Mouse (Mus musculus): Measurements from ENCODE around the gene Efcab2. TPM values are rescaled to one million over a fixed set of nuclear protein-coding genes. Genes with fewer than 3 reads are reported as not detected.

Efcab2 gene
- total and polyA plus RNA-seq, 2 experiments from 2014 or later, result 7.0 to 8.6 TPM

DNA sequence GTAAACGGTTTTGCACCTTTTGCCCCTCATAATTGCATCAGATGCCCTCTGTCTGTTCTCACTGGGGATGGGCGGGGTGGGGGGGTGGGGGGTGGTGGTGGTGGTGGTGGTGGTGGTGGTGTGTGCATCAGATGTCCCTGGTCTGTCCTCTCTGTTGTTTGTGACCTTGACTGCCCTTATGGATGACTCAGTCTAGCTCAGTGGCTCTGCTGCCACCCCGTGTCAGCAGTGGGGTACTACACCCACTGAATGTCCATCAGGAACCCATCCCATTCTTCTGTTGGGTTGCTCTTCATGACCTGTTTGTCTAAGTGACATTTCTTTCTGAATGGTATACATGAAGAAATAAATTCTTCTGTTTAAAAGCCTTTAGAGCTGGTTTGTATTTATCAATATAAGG, 43.3 kb downstream of the Efcab2 start:
- ATAC-seq (peak; percentile 72), DNase-seq (peak; percentile 75)
- Histone ChIP-seq H3K4me2 (ENCODE audit: low read depth) (no peak overlapping the region), H3K36me3 (ENCODE audit: insufficient read depth) (no peaks in the 10 kb centered on the region), H3K9me3 (ENCODE audit: low read length) (no peaks in the 10 kb centered on the region), H3K27ac (ENCODE audit: low read depth, low read length) (no peak overlapping the region), H3K27me3 (ENCODE audit: insufficient read depth, low read length) (no peaks in the 10 kb centered on the region), H3K9ac (no peak overlapping the region), H3K4me1 (ENCODE audit: insufficient read depth) (no peaks in the 10 kb centered on the region), H3K4me3 (ENCODE audit: low read depth, low read length) (no peak overlapping the region)
- TF ChIP-seq CTCF (IDR thresholded peaks at IDR 0.05; ENCODE audit: low read depth), result peak; percentile 93
- 23% methylated on average over 3 of the region's 3 CpGs for WGBS

DNA sequence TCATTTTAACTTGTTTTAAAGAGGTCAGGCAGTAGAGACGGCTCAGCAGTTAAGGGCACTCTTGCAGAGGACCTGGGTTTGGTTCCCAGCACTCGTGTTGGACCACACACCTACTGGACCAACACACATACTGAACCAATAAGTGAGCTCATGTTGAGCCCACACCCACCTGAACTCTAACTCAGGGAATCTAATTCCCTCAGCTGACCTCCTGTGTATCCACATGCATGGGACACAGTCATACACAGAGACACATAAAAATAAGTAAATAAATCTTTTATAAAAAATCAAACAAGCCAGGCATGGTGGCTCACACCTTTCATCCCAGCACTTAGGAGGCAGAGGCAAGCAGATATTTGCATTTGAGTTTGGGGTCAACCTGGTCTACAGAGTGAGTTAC, 44.0 kb downstream of the Efcab2 start:
- 83% methylated on average over 2 of the region's 2 CpGs for WGBS
- Histone ChIP-seq H3K9me3 (ENCODE audit: low read length) (no peaks in the 10 kb centered on the region), H3K9ac (no peak overlapping the region), H3K4me1 (ENCODE audit: insufficient read depth) (no peaks in the 10 kb centered on the region), H3K4me2 (ENCODE audit: low read depth) (no peak overlapping the region), H3K4me3 (ENCODE audit: low read depth, low read length) (no peak overlapping the region), H3K27me3 (ENCODE audit: insufficient read depth, low read length) (no peaks in the 10 kb centered on the region), H3K36me3 (ENCODE audit: insufficient read depth) (no peaks in the 10 kb centered on the region), H3K27ac (ENCODE audit: low read depth, low read length) (no peak overlapping the region)
- ATAC-seq, result no peak
- no peak for DNase-seq
- TF ChIP-seq CTCF (IDR thresholded peaks at IDR 0.05; ENCODE audit: low read depth), result no peak

DNA sequence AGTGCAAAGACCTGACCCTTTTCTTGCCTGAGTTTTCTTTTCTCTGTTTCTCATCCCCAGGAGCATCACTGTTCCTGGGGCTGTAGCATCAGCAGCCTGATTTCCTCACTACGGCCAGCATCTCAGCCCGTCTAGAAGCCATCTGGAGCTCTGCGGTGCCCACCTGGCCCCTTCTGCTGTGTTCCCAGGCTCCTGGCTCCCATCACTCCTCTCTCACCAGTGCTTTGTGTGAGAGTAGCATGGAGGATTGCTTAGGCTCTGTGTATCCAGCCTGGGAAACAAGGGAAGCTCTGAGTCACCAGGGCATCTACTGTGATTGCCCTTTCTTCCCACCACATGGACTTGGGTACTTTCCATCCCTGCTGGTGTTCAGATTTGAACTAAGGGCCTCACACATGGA, 48.2 kb downstream of the Efcab2 start:
- 74% methylated on average over 3 of the region's 3 CpGs for whole genome bisulfite sequencing
- ATAC-seq (peak; percentile 34; the same call in 1 of the 2 replicates), DNase-seq (peak; percentile 40)
- Histone ChIP-seq H3K9ac (no peak overlapping the region), H3K27ac (ENCODE audit: low read depth, low read length) (no peak overlapping the region), H3K36me3 (ENCODE audit: insufficient read depth) (no peaks in the 10 kb centered on the region), H3K4me3 (ENCODE audit: low read depth, low read length) (no peak overlapping the region), H3K9me3 (ENCODE audit: low read length) (no peaks in the 10 kb centered on the region), H3K4me2 (ENCODE audit: low read depth) (no peak overlapping the region), H3K4me1 (ENCODE audit: insufficient read depth) (no peaks in the 10 kb centered on the region), H3K27me3 (ENCODE audit: insufficient read depth, low read length) (no peaks in the 10 kb centered on the region)
- no peak for TF ChIP-seq CTCF (IDR thresholded peaks at IDR 0.05; ENCODE audit: low read depth)

GRCm38 (mm10) chr1:178455120-178455519, 49.2 kb downstream of the Efcab2 start:
- Histone ChIP-seq H3K27ac (ENCODE audit: low read depth, low read length) (no peak overlapping the region), H3K36me3 (ENCODE audit: insufficient read depth) (no peaks in the 10 kb centered on the region), H3K4me2 (ENCODE audit: low read depth) (no peak overlapping the region), H3K27me3 (ENCODE audit: insufficient read depth, low read length) (no peaks in the 10 kb centered on the region), H3K4me3 (ENCODE audit: low read depth, low read length) (no peak overlapping the region), H3K9ac (no peak overlapping the region), H3K9me3 (ENCODE audit: low read length) (no peaks in the 10 kb centered on the region), H3K4me1 (ENCODE audit: insufficient read depth) (no peaks in the 10 kb centered on the region)
- TF ChIP-seq CTCF (IDR thresholded peaks at IDR 0.05; ENCODE audit: low read depth), result no peak
- ATAC-seq (no peak), DNase-seq (no peak)
- WGBS, result 75% methylated on average over 1 of the region's 1 CpGs

- no peaks in the 10 kb centered on the region for H3K36me3 ChIP-seq (ENCODE audit: insufficient read depth)
- ATAC-seq (no peak), DNase-seq (no peak)
- no peaks in the 10 kb centered on the region for H3K9me3 ChIP-seq (ENCODE audit: low read length)
- H3K27ac ChIP-seq (ENCODE audit: low read depth, low read length), result no peak overlapping the region
- H3K9ac ChIP-seq, result no peak overlapping the region
- no peak overlapping the region for H3K4me3 ChIP-seq (ENCODE audit: low read depth, low read length)
- 78% methylated on average over 2 of the region's 2 CpGs for WGBS
- no peaks in the 10 kb centered on the region for H3K4me1 ChIP-seq (ENCODE audit: insufficient read depth)
- TF ChIP-seq CTCF (IDR thresholded peaks at IDR 0.05; ENCODE audit: low read depth), result no peak
- no peaks in the 10 kb centered on the region for H3K27me3 ChIP-seq (ENCODE audit: insufficient read depth, low read length)
- H3K4me2 ChIP-seq (ENCODE audit: low read depth), result no peak overlapping the region
These were observed 52.1 kb downstream of the Efcab2 start for GRCm38 (mm10) chr1:178458029-178458428.

GRCm38 (mm10) chr1:178463712-178464111, 57.8 kb downstream of the Efcab2 start:
- no peaks in the 10 kb centered on the region for H3K9me3 ChIP-seq (ENCODE audit: low read length)
- peak; percentile 97 for ATAC-seq
- no peak overlapping the region for H3K9ac ChIP-seq
- no peaks in the 10 kb centered on the region for H3K27me3 ChIP-seq (ENCODE audit: insufficient read depth, low read length)
- H3K36me3 ChIP-seq (ENCODE audit: insufficient read depth), result no peaks in the 10 kb centered on the region
- peak; percentile 97 for TF ChIP-seq CTCF (IDR thresholded peaks at IDR 0.05; ENCODE audit: low read depth)
- H3K27ac ChIP-seq (ENCODE audit: low read depth, low read length), result no peak overlapping the region
- WGBS, result 0% methylated on average over 2 of the region's 2 CpGs
- no peaks in the 10 kb centered on the region for H3K4me1 ChIP-seq (ENCODE audit: insufficient read depth)
- no peak overlapping the region for H3K4me3 ChIP-seq (ENCODE audit: low read depth, low read length)
- peak; percentile 89 for DNase-seq
- H3K4me2 ChIP-seq (ENCODE audit: low read depth), result no peak overlapping the region

- 0 out of 2 replicates have a peak, but pooled peaks have one; percentile 5 for ATAC-seq
- Histone ChIP-seq H3K27ac (ENCODE audit: low read depth, low read length) (no peak overlapping the region), H3K4me1 (ENCODE audit: insufficient read depth) (no peaks in the 10 kb centered on the region), H3K9ac (no peak overlapping the region), H3K9me3 (ENCODE audit: low read length) (no peaks in the 10 kb centered on the region), H3K4me2 (ENCODE audit: low read depth) (no peak overlapping the region), H3K36me3 (ENCODE audit: insufficient read depth) (no peaks in the 10 kb centered on the region), H3K27me3 (ENCODE audit: insufficient read depth, low read length) (no peaks in the 10 kb centered on the region), H3K4me3 (ENCODE audit: low read depth, low read length) (no peak overlapping the region)
- TF ChIP-seq CTCF (IDR thresholded peaks at IDR 0.05; ENCODE audit: low read depth), result no peak
- DNase-seq, result no peak
- 42% methylated on average over 4 of the region's 4 CpGs for WGBS
These were observed 58.3 kb downstream of the Efcab2 start for GRCm38 (mm10) chr1:178464140-178464539.

DNA sequence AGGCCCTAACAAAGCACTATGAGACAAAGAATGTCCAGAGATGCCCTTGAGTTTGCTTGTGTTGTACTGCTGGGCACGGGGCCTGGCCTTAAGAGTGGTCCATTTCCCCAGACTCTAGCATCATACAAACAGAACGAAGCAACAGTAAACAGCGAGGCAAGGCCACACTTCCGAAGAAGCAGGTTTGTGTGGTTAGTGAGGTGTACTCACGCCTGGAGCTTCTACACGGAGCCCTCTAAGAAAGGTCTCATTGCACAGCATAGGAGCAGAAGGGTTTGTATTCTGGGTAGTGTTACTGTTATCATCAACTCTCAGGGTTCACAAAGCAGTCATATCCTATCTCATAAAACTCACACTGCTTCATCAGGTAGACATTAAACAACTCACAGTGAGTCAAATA, 61.7 kb downstream of the Efcab2 start:
- H3K36me3 ChIP-seq (ENCODE audit: insufficient read depth), result no peaks in the 10 kb centered on the region
- no peak for ATAC-seq
- no peak overlapping the region for H3K4me2 ChIP-seq (ENCODE audit: low read depth)
- no peak overlapping the region for H3K27ac ChIP-seq (ENCODE audit: low read depth, low read length)
- WGBS, result 72% methylated on average over 6 of the region's 6 CpGs
- no peak overlapping the region for H3K9ac ChIP-seq
- no peaks in the 10 kb centered on the region for H3K9me3 ChIP-seq (ENCODE audit: low read length)
- no peaks in the 10 kb centered on the region for H3K4me1 ChIP-seq (ENCODE audit: insufficient read depth)
- no peak overlapping the region for H3K4me3 ChIP-seq (ENCODE audit: low read depth, low read length)
- H3K27me3 ChIP-seq (ENCODE audit: insufficient read depth, low read length), result no peaks in the 10 kb centered on the region
- no peak for DNase-seq
- no peak for TF ChIP-seq CTCF (IDR thresholded peaks at IDR 0.05; ENCODE audit: low read depth)

Measured in forebrain, postnatal 0 days (tissue).